Mouse (Mus musculus) ovary, postnatal 10 days (tissue): ENCODE data around the gene Zranb3.
"Not testable (repeated sequence)": the region's sequence is repeated elsewhere in the genome, so short reads cannot be mapped to it uniquely, and the experiment has no call there.

Experiments used
- DNase-seq: peaks from one replicate; pipeline ENCODE4 v3.0.0; 2022; ENCODE audit warnings: low spot score

The Zranb3 gene

GRCm38 (mm10) chr1:128102641-128103461 is at the start of gene Zranb3, which contains the start of gene R3hdm1:
Gene Zranb3, minus strand, starts transcription at chr1:128103047.
Gene R3hdm1, plus strand, starts transcription at chr1:128103301.
- peak; percentile 78 for DNase-seq

- no peak for DNase-seq
Measured at GRCm38 (mm10) chr1:128141737-128142136, 38.9 kb upstream of the Zranb3 start.

DNA sequence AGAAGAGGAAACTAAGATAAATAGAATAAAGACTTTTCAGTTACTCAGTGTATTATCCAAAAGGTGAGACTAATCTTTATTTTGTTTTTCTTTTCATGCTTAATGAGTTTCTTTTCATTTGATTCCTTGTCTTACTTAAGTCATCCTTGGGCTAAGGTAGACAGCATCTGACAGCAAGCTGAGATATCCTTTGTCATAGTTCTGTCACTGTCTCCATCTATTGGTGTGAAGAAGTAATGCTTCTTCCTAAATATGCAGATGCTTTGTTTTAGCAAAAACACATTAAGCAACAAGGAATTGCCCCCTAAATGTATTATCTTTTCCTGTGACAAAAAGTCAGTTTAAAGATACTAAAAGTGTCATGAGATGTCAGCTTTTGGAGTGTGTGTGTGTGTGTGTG is 38.2 kb upstream of the Zranb3 start:
- no peak for DNase-seq

GRCm38 (mm10) chr1:128136222-128136621 is 33.4 kb upstream of the Zranb3 start:
- DNase-seq = not testable (repeated sequence)

DNA sequence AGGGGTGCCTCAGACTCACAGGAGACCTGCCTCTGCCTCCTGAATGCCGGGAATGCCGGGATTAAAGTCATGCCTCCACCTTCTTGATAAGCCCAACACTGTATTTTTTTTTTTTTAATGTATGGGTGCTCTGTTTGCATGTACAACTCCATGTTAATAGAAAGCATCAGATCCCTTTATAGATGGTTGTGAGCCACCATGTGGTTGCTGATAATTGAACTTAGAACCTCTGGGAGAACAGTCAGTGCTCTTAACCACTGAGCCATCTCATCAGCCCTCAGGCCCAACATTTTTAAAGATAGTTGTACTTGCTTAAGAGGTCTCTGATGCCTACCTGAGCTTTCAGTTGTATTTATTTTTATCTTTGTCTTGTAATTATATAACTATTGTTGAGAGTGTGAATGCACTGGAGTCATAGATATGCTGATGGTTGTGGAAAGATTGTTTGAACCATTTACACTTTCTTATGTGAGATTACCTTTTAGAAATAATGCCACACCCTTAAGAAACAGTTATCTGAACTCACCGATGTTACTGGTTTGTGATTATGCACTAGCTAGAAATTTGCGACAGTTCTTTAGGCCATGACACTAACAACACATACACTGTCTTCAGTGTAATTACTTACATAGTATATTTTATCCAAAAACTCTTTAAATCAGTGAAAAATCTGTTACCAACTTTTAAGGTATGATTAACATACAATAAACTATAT is 18.2 kb upstream of the Zranb3 start:
- DNase-seq = no peak

DNA sequence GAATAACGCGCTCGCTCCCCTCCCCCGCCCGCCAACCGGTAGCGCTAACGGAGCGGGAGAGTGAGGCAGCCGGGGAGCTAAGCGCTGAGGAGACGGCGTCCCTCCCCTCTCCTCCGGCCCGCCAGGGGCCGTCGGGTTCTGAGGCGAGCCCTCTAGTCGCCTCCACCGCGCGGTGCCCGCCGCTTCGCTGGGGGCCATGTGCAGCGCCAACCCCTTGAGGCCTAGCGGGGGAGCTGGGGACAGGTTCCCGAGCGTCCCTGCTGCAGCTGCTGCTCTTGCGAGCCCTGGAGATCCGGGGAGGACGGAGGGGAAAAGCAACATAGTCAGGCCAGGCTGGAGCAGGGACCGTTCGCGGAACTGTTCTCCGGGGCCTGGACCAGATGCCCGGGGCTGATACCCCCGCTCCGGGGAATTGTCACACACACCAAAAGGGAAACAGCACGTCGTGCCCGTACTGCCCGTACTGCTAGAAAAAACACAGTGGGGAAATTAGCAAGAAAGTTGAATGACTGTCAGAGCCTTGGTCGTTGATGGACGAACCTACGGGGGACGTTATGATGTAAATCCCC is 757 bp upstream of the Zranb3 start:
- DNase-seq = no peak

- peak; percentile 15 for DNase-seq
Measured at GRCm38 (mm10) chr1:128102251-128102640, 601 bp downstream of the Zranb3 start.

DNA sequence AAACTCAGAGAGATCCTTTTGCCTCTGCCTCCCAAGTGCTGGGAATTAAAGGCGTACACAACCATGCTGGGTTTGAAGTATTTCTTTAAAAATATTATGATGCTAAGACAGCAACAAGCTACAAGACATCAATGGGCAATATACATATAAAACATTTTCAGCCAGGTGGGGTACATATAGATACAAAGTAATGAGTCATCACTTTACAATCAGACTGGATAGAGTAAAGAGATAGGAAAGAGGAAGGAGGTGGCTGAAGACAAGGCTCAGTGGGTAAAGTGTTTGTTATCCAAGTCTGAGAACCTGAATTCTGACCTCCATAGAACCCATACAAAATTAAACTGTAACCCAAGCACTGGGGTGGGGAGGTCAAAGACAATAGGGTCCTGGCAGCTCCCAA is 4.5 kb downstream of the Zranb3 start:
- DNase-seq = no peak

GRCm38 (mm10) chr1:128094686-128095085 is 8.2 kb downstream of the Zranb3 start:
- DNase-seq = no peak

- DNase-seq = no peak
Measured at GRCm38 (mm10) chr1:128082800-128083199, 20.0 kb downstream of the Zranb3 start.

DNA sequence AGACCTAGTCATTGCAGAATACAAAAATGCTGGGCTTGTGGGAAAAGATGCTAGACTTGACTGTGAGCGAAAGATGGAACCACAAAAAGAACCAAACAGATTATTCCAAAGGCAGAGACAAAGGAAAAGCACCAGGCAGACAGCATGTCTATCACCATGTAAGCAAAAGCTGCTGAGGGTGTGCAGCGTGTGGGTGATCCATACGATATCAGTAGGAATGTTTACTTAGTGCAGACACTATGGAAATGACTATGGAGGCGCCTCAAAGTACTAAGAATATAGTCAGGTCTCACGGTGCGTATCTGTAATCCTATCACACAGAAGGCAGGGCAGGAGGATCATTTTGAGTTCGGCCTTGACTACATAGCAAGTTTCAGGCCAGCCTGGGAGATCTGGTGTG is 21.0 kb downstream of the Zranb3 start:
- DNase-seq = no peak

DNA sequence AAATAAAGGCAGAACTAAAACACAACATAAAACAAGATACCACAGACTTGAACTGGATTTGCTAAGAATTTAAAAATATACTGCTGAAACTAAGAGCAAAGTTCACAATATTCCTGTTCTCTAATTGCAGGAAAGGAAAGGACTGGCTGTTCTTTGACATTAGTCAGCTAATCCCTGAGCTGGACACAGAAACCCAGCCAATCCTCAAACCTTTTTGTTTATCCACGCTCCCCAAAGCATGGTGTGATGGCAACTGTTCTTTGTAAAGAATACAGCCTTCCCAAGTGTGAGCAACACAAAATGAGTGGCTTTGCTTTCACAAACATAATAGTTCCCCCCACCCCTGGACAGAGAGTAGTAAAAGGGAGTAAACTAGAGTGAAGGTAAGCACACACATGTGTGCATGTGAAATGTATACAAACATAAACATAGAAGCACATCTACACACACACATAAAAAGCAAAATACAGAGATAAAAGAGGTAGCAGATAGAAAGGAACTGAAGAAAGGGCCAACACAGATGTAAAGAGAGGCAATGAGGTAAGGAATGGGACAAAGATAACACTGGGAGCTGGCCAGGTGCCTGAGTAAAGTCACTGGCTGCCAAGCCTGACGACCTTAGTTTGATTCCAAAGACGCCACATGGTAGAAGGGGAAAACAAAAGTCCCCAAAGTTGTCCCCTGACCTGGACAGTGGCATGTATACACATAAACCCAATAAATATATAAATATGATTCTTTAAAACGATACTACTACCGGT is 21.7 kb downstream of the Zranb3 start:
- DNase-seq = no peak

DNA sequence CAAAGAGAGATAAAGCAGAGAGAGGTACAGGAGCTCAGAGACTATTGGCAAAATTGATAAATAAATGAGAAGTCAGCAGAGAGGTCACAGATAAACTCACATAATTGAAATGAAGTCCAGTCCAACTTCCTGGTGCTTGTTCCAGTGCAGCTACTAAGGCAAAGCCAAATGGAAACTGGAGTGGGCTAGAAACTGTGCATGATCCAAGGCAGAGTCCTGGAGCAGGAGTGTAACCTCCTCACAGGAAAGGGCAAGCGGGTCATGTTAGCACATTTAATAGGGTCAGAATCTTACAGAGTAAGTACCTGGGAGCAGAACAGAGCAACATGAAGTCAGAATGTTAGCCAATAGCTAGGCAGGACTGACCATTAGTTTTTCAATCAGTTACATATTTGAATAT is 24.2 kb downstream of the Zranb3 start:
- DNase-seq = no peak

DNA sequence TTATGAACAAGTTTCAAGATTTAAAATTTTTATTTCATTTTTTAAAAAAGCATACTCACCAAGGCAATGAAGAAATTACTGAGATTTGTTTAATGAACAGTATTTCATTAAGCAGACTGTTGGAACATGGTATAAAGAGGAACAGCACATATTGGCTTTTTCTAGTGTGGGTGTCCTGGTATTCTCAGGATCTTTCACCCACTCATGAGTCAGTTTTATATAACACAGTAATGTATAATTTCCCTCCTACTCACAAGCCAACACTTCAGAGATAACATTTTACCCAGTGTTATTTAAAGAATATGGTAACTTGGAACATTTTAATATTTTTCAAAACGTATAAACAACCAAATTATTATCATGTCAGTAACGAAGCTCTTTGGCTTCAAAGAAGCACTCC is 25.1 kb downstream of the Zranb3 start:
- no peak for DNase-seq

DNA sequence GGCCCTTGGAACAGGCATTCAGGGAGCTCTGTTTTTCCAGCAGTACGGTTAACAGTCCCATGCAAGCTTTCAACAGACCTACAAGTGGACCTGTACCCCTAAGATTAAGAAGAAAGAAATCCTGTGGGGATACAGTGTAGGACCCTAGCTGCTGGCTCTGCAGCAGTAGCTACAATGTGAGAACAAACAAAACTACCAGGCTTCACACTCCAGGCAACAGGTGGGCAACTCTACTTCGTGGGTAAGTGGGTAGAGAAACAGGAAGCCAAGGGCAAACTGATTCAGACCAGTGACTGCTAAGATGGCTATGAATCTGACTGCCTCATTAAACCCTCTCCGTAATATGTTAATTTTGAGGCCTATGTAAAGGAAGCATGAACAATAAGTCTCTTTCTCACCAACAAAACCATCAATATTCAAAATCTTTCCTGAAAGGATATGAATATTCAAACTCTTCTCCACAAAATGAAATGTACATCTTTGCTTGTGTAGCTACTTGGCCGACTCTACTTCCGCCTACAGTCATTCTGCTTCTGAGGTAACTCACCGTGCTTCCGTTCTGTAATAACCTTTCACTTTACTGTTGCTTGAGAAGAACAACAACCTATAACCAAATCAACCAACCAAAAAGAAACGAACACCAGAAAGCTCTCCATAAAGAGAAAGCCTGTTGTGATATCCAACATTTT is 25.9 kb downstream of the Zranb3 start:
- no peak for DNase-seq

- DNase-seq = no peak
Measured at GRCm38 (mm10) chr1:128073051-128073450, 29.8 kb downstream of the Zranb3 start.

- no peak for DNase-seq
Measured at GRCm38 (mm10) chr1:128070003-128070402, 32.8 kb downstream of the Zranb3 start.

DNA sequence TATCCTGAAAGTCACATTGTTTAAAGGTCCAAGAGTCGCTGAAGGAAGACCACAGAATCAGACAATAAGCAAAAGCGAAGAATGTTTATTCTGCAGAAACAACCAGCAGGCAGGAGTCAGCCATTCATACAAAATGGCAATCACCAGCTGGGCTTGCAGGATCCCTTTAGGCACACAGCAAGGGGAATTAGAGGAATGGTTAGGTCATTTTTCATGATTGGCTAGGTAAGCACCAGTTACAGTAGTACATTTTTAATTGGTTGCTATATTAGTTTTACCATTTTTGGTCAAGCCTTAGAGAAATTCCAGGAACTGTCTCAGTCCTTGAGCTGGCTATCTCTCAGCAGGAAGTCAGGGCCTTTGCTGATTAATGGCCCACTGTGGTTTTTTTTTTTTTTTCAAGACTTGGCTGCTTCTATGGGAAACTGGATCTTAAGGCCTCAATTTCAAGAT is 33.9 kb downstream of the Zranb3 start:
- DNase-seq = no peak

GRCm38 (mm10) chr1:128064716-128065115 is 38.1 kb downstream of the Zranb3 start:
- no peak for DNase-seq

GRCm38 (mm10) chr1:128062167-128062566 is 40.7 kb downstream of the Zranb3 start:
- no peak for DNase-seq

DNA sequence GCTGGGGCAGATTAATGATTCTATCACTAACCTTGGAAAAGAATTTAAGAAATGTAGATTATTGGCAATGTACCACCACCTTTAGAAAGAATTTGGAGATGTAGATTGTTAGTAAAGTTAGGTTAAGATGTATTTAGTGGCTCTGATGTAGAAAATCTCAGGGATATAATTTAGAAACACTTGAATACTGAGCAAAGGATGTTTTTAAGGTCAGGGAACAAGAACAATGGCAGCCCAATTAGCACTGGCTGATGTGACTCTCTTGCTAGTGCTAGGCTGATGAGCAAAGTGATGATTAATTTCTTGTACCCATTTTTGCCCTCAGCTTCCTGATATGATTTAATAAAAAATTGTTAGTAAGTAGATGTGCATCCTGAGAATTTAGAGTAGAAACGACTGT is 41.4 kb downstream of the Zranb3 start:
- DNase-seq = no peak
